Mouse (Mus musculus): ENCODE results near the gene Snap29. TPM values are rescaled to one million over a fixed set of nuclear protein-coding genes. Genes with fewer than 3 reads are reported as not detected.

The Snap29 gene
- polyA plus RNA-seq, 1 experiment from 2014 or later: 31.8 TPM

DNA sequence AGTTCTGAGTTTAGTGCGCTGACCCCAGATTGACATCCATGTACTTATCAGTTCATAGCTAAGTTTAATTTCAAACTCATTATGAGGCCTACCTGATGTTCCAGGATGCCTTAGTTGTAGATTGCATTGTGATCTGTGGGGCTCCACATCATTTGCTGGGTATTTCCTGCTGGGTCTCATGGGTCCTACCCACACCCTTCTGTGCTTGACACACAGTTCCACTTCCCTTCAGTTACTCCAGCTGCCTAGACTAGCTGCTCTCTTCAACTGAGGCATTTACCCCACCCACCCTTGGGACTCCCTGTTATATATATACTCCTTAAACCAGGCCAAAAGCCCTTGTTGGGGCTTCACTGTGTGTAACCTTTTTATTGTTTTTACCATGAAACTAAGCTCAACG lies 3.3 kb downstream of the Snap29 start:
- no peak overlapping the region for H3K4me3 ChIP-seq (replicated peaks; ENCODE audit: low read length)
- H3K9me3 ChIP-seq (ENCODE audit: control insufficient read depth, low read length): no peaks in the 10 kb centered on the region
- H3K9ac ChIP-seq (replicated peaks; ENCODE audit: low read depth, low read length): no peak overlapping the region
- no peak overlapping the region for H3K27ac ChIP-seq (ENCODE audit: low read length)
- ATAC-seq: no peak
- no peak overlapping the region for H3K4me2 ChIP-seq (ENCODE audit: low read length)
- peaks cover 21% of the 10 kb centered on the region for H3K4me1 ChIP-seq (replicated peaks; ENCODE audit: control insufficient read depth, insufficient read depth, low read length)
- H3K27me3 ChIP-seq (replicated peaks; ENCODE audit: control insufficient read depth, insufficient read depth, low read length): no peaks in the 10 kb centered on the region
- H3K36me3 ChIP-seq (ENCODE audit: control insufficient read depth, insufficient read depth): no peaks in the 10 kb centered on the region
- 87% methylated on average over 2 of the region's 2 CpGs for WGBS

DNA sequence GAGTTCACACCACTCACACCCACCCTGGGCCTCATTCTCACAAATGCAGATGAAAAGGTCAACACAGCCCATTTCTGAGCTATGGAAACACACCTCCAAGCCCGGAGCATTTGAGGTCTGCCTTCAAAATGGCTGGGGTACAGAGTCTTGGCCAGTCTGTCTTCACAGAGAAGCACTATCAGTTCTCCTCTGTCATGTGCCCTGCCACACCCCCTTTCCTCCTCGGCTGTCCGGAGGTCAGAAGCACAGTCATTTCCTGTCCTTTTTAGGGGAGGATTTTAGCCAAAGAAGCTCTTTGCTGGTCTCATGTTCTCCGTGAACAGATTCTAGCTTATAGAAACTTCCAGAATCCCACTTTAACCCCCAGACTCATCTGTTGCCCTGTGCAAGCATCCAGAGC lies 4.4 kb downstream of the Snap29 start:
- H3K27me3 ChIP-seq (replicated peaks; ENCODE audit: control insufficient read depth, insufficient read depth, low read length): no peaks in the 10 kb centered on the region
- H3K4me3 ChIP-seq (replicated peaks; ENCODE audit: low read length): no peak overlapping the region
- H3K27ac ChIP-seq (ENCODE audit: low read length): no peak overlapping the region
- ATAC-seq: no peak
- 82% methylated on average over 4 of the region's 4 CpGs for WGBS
- no peaks in the 10 kb centered on the region for H3K9me3 ChIP-seq (ENCODE audit: control insufficient read depth, low read length)
- H3K4me2 ChIP-seq (ENCODE audit: low read length): no peak overlapping the region
- no peaks in the 10 kb centered on the region for H3K36me3 ChIP-seq (ENCODE audit: control insufficient read depth, insufficient read depth)
- H3K4me1 ChIP-seq (replicated peaks; ENCODE audit: control insufficient read depth, insufficient read depth, low read length): peaks cover 10% of the 10 kb centered on the region
- no peak overlapping the region for H3K9ac ChIP-seq (replicated peaks; ENCODE audit: low read depth, low read length)

DNA sequence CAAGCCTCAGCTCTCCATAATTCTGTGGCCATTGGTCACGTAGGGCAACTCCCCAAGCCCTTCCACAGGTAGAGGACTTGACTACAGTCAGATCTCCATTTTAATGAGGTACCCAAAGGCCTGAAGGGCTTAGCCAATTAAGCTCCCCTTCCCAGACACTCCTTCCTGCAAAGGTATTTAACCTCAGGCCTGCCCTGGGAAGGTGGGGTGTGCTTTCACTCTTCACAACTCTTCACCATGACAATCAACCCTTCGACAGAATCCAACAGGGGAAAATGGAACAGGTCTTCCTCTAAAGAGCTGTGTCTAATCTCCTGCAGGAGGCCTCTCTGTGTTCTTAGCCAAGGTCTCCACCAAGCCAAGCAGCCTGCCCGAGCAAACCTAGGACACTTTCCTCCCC lies 17.2 kb downstream of the Snap29 start:
- no peak overlapping the region for H3K27ac ChIP-seq (ENCODE audit: low read length)
- no peak overlapping the region for H3K4me3 ChIP-seq (replicated peaks; ENCODE audit: low read length)
- no peak overlapping the region for H3K4me2 ChIP-seq (ENCODE audit: low read length)
- H3K36me3 ChIP-seq (ENCODE audit: control insufficient read depth, insufficient read depth): peaks cover 32% of the 10 kb centered on the region
- WGBS: 78% methylated on average over 3 of the region's 3 CpGs
- H3K9ac ChIP-seq (replicated peaks; ENCODE audit: low read depth, low read length): no peak overlapping the region
- ATAC-seq: no peak
- no peaks in the 10 kb centered on the region for H3K4me1 ChIP-seq (replicated peaks; ENCODE audit: control insufficient read depth, insufficient read depth, low read length)
- H3K9me3 ChIP-seq (ENCODE audit: control insufficient read depth, low read length): no peaks in the 10 kb centered on the region
- no peaks in the 10 kb centered on the region for H3K27me3 ChIP-seq (replicated peaks; ENCODE audit: control insufficient read depth, insufficient read depth, low read length)

DNA sequence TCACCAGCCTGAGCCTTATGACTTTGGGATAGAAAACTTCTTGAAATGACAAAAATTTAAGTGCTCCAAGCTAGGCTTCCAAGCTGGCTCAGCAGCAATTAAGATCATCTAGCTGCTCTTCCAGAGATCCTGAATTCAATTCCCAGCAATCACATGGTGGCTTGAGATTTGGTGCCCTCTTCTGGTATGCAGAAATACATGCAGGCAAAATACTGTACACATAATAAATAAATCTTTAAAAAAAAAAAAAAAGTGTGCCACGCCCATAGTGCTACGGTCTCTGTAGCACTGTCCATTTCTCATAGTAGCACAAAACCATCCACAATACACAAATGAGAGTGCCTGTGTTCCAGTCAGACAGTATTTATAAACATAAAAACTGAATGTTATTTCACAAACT lies 26.8 kb downstream of the Snap29 start:
- no peaks in the 10 kb centered on the region for H3K27me3 ChIP-seq (replicated peaks; ENCODE audit: control insufficient read depth, insufficient read depth, low read length)
- no peak overlapping the region for H3K9ac ChIP-seq (replicated peaks; ENCODE audit: low read depth, low read length)
- H3K27ac ChIP-seq (ENCODE audit: low read length): no peak overlapping the region
- H3K9me3 ChIP-seq (ENCODE audit: control insufficient read depth, low read length): no peaks in the 10 kb centered on the region
- peaks cover 12% of the 10 kb centered on the region for H3K36me3 ChIP-seq (ENCODE audit: control insufficient read depth, insufficient read depth)
- H3K4me1 ChIP-seq (replicated peaks; ENCODE audit: control insufficient read depth, insufficient read depth, low read length): no peaks in the 10 kb centered on the region
- WGBS: 70% methylated on average over 2 of the region's 2 CpGs
- no peak overlapping the region for H3K4me3 ChIP-seq (replicated peaks; ENCODE audit: low read length)
- no peak for ATAC-seq
- no peak overlapping the region for H3K4me2 ChIP-seq (ENCODE audit: low read length)

DNA sequence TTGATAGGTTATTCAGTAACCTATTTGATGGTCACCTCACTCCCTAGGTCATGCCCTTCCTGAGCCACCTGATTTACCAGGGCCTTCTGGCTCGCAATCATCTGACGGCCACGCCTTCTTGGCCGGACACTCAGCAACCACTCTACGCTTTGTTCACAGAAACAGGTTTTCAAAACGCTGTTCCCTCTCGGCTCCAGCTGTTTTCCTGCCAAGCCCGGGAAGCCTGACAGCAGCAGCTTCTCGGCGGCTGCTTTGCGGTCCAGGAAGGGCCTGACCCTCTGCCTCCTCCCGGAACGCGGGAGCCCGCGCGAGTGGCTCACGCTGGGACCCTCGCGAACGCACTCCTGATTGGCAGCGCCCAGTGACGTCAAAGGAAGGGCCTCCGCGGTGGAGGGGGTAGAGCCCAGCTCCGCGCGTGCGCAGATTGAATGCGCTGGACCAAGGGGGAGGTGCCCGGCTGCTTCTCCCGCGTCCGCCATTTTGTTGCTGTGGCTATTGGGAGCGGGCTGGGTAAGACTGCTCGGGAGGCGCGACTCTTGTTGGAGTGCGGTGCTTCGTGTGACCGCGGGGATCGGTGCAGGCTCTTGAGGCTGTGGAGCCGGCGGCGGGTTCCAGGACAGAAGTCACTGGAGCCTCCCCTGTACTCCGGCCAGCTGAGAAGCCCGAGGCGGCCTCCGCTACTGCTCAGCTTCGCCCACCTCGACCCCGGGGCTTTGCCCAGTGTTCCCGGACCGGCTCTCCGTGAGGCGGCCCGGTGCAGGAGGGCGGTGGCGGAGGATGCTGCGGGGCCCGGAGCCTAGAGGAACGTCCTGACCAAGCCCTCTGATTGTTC lies 46.0 kb downstream of the Snap29 start, which contains the start of gene Crkl:
TSS of gene Crkl (plus strand) at position 447 of the 832 bp plus-strand sequence.
- ATAC-seq: peak; percentile 97
- Histone ChIP-seq H3K27ac (ENCODE audit: low read length) (peak within 1 kb of the TSS; percentile 93), H3K36me3 (ENCODE audit: control insufficient read depth, insufficient read depth) (no peaks in the 10 kb centered on the region), H3K4me1 (replicated peaks; ENCODE audit: control insufficient read depth, insufficient read depth, low read length) (peaks cover 24% of the 10 kb centered on the region), H3K9me3 (ENCODE audit: control insufficient read depth, low read length) (no peaks in the 10 kb centered on the region), H3K4me3 (replicated peaks; ENCODE audit: low read length) (peak within 1 kb of the TSS; percentile 94), H3K9ac (replicated peaks; ENCODE audit: low read depth, low read length) (peak within 1 kb of the TSS; percentile 96), H3K4me2 (ENCODE audit: low read length) (peak within 1 kb of the TSS; percentile 99), H3K27me3 (replicated peaks; ENCODE audit: control insufficient read depth, insufficient read depth, low read length) (no peaks in the 10 kb centered on the region)
- under 1% methylated on average over 63 of the region's 63 CpGs for WGBS

DNA sequence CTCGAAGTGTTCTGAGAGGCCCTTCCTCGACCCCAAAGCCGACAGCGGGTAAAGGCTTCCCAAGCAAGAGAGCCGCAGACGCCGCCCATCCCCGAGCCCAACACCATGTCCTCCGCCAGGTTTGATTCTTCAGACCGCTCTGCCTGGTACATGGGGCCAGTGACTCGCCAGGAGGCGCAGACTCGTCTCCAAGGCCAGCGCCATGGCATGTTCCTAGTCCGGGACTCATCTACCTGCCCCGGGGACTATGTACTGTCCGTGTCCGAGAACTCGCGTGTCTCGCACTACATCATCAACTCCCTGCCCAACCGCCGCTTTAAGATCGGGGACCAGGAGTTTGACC lies 46.6 kb downstream of the Snap29 start:
- 0% methylated on average over 24 of the region's 24 CpGs for WGBS
- peak; percentile 57; the same call in 1 of the 2 replicates for ATAC-seq
- Histone ChIP-seq H3K9ac (replicated peaks; ENCODE audit: low read depth, low read length) (peak overlapping the region; percentile 96), H3K36me3 (ENCODE audit: control insufficient read depth, insufficient read depth) (no peaks in the 10 kb centered on the region), H3K4me1 (replicated peaks; ENCODE audit: control insufficient read depth, insufficient read depth, low read length) (peaks cover 25% of the 10 kb centered on the region), H3K27ac (ENCODE audit: low read length) (peak overlapping the region; percentile 93), H3K4me2 (ENCODE audit: low read length) (peak overlapping the region; percentile 99), H3K27me3 (replicated peaks; ENCODE audit: control insufficient read depth, insufficient read depth, low read length) (no peaks in the 10 kb centered on the region), H3K9me3 (ENCODE audit: control insufficient read depth, low read length) (no peaks in the 10 kb centered on the region), H3K4me3 (replicated peaks; ENCODE audit: low read length) (peak overlapping the region; percentile 94)

DNA sequence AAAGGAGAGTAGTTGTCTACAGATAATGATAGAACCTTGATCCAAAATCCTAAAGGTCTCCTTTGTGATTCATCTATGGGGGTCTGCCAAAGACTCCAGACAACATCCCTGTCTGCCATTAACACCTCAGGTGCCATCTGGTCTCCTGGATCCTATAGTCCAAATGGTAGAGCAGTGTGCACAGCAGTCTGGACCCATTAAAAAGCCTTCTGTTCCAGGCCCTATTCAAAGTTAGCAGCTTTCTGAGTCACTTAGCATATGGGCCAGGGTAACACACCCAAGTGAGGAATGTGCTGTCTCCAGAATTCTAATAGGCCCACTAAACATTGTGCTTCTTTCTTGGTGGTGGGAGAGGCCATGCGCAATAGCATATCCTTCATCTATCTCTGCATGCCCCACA lies 51.1 kb downstream of the Snap29 start:
- Histone ChIP-seq H3K27ac (ENCODE audit: low read length) (no peak overlapping the region), H3K36me3 (ENCODE audit: control insufficient read depth, insufficient read depth) (peaks cover 2% of the 10 kb centered on the region; the same call in 1 of the 2 replicates), H3K9me3 (ENCODE audit: control insufficient read depth, low read length) (no peaks in the 10 kb centered on the region), H3K9ac (replicated peaks; ENCODE audit: low read depth, low read length) (no peak overlapping the region), H3K4me1 (replicated peaks; ENCODE audit: control insufficient read depth, insufficient read depth, low read length) (peaks cover 21% of the 10 kb centered on the region), H3K4me2 (ENCODE audit: low read length) (no peak overlapping the region), H3K27me3 (replicated peaks; ENCODE audit: control insufficient read depth, insufficient read depth, low read length) (no peaks in the 10 kb centered on the region), H3K4me3 (replicated peaks; ENCODE audit: low read length) (no peak overlapping the region)
- 96% methylated on average over 1 of the region's 1 CpGs for WGBS
- ATAC-seq: no peak

DNA sequence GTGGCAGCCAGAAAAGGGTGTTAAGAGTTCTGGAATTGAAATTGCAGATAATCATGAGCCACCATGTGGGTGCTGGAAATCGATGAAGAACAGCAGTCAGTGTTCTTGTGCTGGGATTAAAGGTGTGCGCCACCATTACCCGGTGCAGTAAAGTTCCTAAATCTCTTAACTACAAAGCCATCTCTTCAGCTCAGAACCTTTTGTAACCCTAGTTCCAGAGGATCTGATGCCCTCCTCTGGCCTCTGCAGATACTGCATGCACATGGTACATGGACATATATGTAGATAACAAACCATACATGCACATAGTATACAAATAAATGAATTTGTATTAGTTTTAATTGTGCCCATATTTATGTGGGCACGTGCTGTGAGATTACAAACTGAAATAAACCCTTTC lies 54.5 kb downstream of the Snap29 start:
- Histone ChIP-seq H3K4me2 (ENCODE audit: low read length) (no peak overlapping the region), H3K4me1 (replicated peaks; ENCODE audit: control insufficient read depth, insufficient read depth, low read length) (peaks cover 15% of the 10 kb centered on the region), H3K9ac (replicated peaks; ENCODE audit: low read depth, low read length) (no peak overlapping the region), H3K4me3 (replicated peaks; ENCODE audit: low read length) (no peak overlapping the region), H3K27ac (ENCODE audit: low read length) (no peak overlapping the region), H3K36me3 (ENCODE audit: control insufficient read depth, insufficient read depth) (peaks cover 2% of the 10 kb centered on the region; the same call in 1 of the 2 replicates), H3K27me3 (replicated peaks; ENCODE audit: control insufficient read depth, insufficient read depth, low read length) (no peaks in the 10 kb centered on the region), H3K9me3 (ENCODE audit: control insufficient read depth, low read length) (no peaks in the 10 kb centered on the region)
- no peak for ATAC-seq
- 86% methylated on average over 4 of the region's 4 CpGs for WGBS

DNA sequence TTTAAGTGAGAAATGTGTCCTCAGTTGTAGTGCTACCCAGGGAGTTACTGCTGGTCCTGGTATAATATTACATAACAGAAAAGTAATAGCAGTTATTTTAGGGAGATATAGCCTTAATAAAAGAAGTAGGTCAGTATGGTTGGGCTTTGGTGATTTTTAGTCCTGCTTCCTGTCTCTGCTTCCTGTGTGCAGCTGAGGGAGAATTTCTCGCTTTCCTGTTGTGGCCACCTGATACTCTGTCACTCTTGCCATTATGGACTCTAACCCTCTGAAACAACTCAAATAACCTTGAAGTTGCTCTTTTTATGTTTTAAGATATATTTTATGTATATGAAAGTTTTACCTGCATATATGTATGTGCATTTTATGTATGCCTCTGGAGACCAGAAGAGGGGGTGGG lies 55.8 kb downstream of the Snap29 start:
- 96% methylated on average over 1 of the region's 1 CpGs for WGBS

More for the DNA sequence above, 55.8 kb downstream of the Snap29 start:
- peaks cover 3% of the 10 kb centered on the region for H3K4me1 ChIP-seq (replicated peaks; ENCODE audit: control insufficient read depth, insufficient read depth, low read length)
- H3K27ac ChIP-seq (ENCODE audit: low read length): no peak overlapping the region
- no peaks in the 10 kb centered on the region for H3K9me3 ChIP-seq (ENCODE audit: control insufficient read depth, low read length)
- H3K27me3 ChIP-seq (replicated peaks; ENCODE audit: control insufficient read depth, insufficient read depth, low read length): no peaks in the 10 kb centered on the region
- H3K36me3 ChIP-seq (ENCODE audit: control insufficient read depth, insufficient read depth): peaks cover 2% of the 10 kb centered on the region; the same call in 1 of the 2 replicates
- no peak overlapping the region for H3K4me2 ChIP-seq (ENCODE audit: low read length)
- ATAC-seq: no peak
- H3K4me3 ChIP-seq (replicated peaks; ENCODE audit: low read length): no peak overlapping the region
- H3K9ac ChIP-seq (replicated peaks; ENCODE audit: low read depth, low read length): no peak overlapping the region
